Mouse (Mus musculus): ENCODE data around the gene Cfl1.

Cfl1 gene

GRCm38 (mm10) chr19:5463212-5463611 lies 27.0 kb upstream of the Cfl1 start:
- in situ Hi-C loops (cut with MboI, MseI): loop anchor here in 1 of 2 experiments (10.0 kb wide), 1 partner anchor 1742 kb away; the partner anchor contains the start of gene Otub1

- in situ Hi-C loops (cut with MboI, MseI): loop anchor here in 1 of 2 experiments (10.0 kb wide), 1 partner anchor 1741 kb away; the partner anchor contains the start of gene Otub1
Measured at GRCm38 (mm10) chr19:5463791-5464562, 26.3 kb upstream of the Cfl1 start.

- in situ Hi-C loops (cut with MboI, MseI): loop anchor here in 1 of 2 experiments (10.0 kb wide), 1 partner anchor 1740 kb away; the partner anchor contains the start of gene Otub1
Measured at GRCm38 (mm10) chr19:5465037-5465436, 25.2 kb upstream of the Cfl1 start.

GRCm38 (mm10) chr19:5466916-5467500 lies 23.2 kb upstream of the Cfl1 start:
- in situ Hi-C loops (cut with MboI, MseI): loop anchor here in 1 of 2 experiments (10.0 kb wide), 1 partner anchor 1738 kb away; the partner anchor contains the start of gene Otub1

- in situ Hi-C loops (cut with MboI, MseI): loop anchor here in 1 of 2 experiments (10.0 kb wide), 1 partner anchor 1736 kb away; the partner anchor contains the start of gene Otub1
Measured at GRCm38 (mm10) chr19:5468374-5468773, 21.9 kb upstream of the Cfl1 start, which contains the start of gene Ctsw. Gene Ctsw (minus strand): TSS chr19:5468507.

GRCm38 (mm10) chr19:5471846-5472245 lies 18.4 kb upstream of the Cfl1 start:
- in situ Hi-C loops (cut with MboI, MseI): no loop called here

GRCm38 (mm10) chr19:5472857-5473256 lies 17.4 kb upstream of the Cfl1 start:
- in situ Hi-C loops (cut with MboI, MseI): no loop called here

GRCm38 (mm10) chr19:5473720-5474119 lies 16.5 kb upstream of the Cfl1 start, which contains the start of gene Efemp2:
Gene Efemp2 (plus strand): TSS chr19:5473954.
- in situ Hi-C loops (cut with MboI, MseI): no loop called here

GRCm38 (mm10) chr19:5474281-5475068 lies 15.8 kb upstream of the Cfl1 start:
- in situ Hi-C loops (cut with MboI, MseI): no loop called here

GRCm38 (mm10) chr19:5475069-5475714 lies 15.1 kb upstream of the Cfl1 start:
- in situ Hi-C loops (cut with MboI, MseI): no loop called here

GRCm38 (mm10) chr19:5477004-5477667 lies 13.1 kb upstream of the Cfl1 start:
- in situ Hi-C loops (cut with MboI, MseI): no loop called here

- in situ Hi-C loops (cut with MboI, MseI): no loop called here
Measured at GRCm38 (mm10) chr19:5477668-5478300, 12.5 kb upstream of the Cfl1 start.

GRCm38 (mm10) chr19:5480016-5480415 lies 10.2 kb upstream of the Cfl1 start:
- in situ Hi-C loops (cut with MboI, MseI): no loop called here

- in situ Hi-C loops (cut with MboI, MseI): no loop called here
Measured at GRCm38 (mm10) chr19:5481398-5481797, 8.9 kb upstream of the Cfl1 start.

GRCm38 (mm10) chr19:5483386-5484359 lies 6.6 kb upstream of the Cfl1 start:
- in situ Hi-C loops (cut with MboI, MseI): no loop called here

- in situ Hi-C loops (cut with MboI, MseI): no loop called here
Measured at GRCm38 (mm10) chr19:5484496-5484895, 5.8 kb upstream of the Cfl1 start.

GRCm38 (mm10) chr19:5485371-5485770 lies 4.9 kb upstream of the Cfl1 start:
- in situ Hi-C loops (cut with MboI, MseI): loop anchor here in 1 of 2 experiments (5.0 kb wide), 1 partner anchor 33 kb away; no protein-coding TSS in a partner anchor

- in situ Hi-C loops (cut with MboI, MseI): loop anchor here in 1 of 2 experiments (5.0 kb wide), 1 partner anchor 34 kb away; no protein-coding TSS in a partner anchor
Measured at GRCm38 (mm10) chr19:5485821-5486220, 4.4 kb upstream of the Cfl1 start.

- in situ Hi-C loops (cut with MboI, MseI): loop anchor here in 1 of 2 experiments (5.0 kb wide), 1 partner anchor 34 kb away; no protein-coding TSS in a partner anchor
Measured at GRCm38 (mm10) chr19:5486286-5486685, 4.0 kb upstream of the Cfl1 start.
